Mouse (Mus musculus) c-Kit-positive CD71-positive TER-119-positive erythroid progenitor cells, embryonic 14.5 days (primary cell): ENCODE data around the gene Fam228b.
A peak's percentile ranks its signal among the peaks of the same experiment; 100 is the strongest.
"Not testable (repeated sequence)": the region's sequence is repeated elsewhere in the genome, so short reads cannot be mapped to it uniquely, and the experiment has no call there.

Experiments used
- DNase-seq: peaks from one replicate; pipeline ENCODE4 v3.0.0-alpha.2; 2013; ENCODE audit warnings: low spot score

Gene Fam228b

GRCm38 (mm10) chr12:4768492-4769332 is at the start of gene Fam228b, which contains the start of gene Pfn4:
Gene Fam228b (minus strand): TSS chr12:4769267.
Gene Pfn4 (plus strand): TSS chr12:4769022.
- peak; percentile 89 for DNase-seq

GRCm38 (mm10) chr12:4817361-4818101 is 48.5 kb upstream of the Fam228b start, which contains the start of gene Sf3b6:
Gene Sf3b6 (plus strand): TSS chr12:4817544.
- peak; percentile 99 for DNase-seq

- no peak for DNase-seq
Observed at GRCm38 (mm10) chr12:4816680-4817360, 47.8 kb upstream of the Fam228b start.

DNA sequence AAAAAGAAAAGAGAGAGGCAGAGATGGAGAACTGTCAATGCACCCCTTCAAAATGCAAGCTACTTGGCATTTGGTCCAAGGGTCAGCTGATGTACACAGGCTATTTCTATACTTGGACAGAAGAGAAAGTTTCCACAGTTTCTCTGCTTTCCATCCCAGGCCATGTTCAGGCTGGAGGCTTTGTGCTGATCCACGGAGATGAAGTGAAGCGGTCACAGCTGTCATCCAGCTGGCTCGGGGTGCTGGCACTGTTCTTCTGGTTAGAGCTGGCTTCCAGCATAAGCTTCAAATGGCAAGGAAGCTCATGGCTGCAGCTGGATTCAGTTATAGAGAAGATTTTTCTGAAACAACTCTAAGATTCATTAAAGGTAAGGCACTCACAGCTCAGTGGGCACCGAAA is 44.6 kb upstream of the Fam228b start:
- DNase-seq, result no peak

- no peak for DNase-seq
Observed at GRCm38 (mm10) chr12:4811705-4812104, 42.6 kb upstream of the Fam228b start.

DNA sequence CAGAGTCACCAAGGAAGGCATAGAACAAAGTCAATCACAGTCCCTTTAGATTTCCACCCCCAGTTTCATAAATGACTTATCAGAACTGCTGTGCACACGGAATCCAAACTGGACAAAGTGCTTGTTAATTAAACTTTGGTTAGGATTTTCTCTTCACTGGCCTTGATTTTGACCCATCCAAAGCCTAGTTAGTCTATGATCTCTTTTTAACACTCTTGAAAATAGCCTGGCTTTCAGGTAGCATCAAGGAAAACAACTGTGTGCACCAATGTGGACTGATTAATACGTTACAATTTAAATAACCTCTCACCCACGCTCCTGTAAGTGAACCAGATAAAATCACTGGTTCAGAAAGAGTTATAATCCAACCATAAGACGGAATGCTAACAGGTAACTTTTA is 42.0 kb upstream of the Fam228b start:
- no peak for DNase-seq

GRCm38 (mm10) chr12:4797471-4797870 is 28.4 kb upstream of the Fam228b start:
- DNase-seq, result not testable (repeated sequence)

DNA sequence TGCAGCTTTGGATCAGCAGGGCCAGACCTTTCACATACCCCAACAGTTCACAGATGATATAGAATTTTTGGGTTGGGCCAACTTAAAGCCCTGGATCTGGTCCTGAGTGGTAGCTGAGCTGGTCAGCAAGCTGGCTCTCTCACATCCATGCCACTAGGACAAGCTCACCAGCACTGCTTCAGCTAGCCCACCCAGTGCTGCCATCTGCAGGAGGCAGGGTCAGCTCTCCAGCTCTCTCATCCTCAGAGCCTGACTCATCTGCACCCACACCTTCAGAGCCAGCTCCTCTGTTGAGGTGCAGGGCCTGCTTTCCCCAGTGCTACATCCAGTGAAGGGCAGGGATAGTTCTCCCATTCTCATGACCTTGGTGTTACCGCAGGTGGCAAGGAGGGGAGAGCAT is 24.7 kb upstream of the Fam228b start:
- DNase-seq, result no peak

DNA sequence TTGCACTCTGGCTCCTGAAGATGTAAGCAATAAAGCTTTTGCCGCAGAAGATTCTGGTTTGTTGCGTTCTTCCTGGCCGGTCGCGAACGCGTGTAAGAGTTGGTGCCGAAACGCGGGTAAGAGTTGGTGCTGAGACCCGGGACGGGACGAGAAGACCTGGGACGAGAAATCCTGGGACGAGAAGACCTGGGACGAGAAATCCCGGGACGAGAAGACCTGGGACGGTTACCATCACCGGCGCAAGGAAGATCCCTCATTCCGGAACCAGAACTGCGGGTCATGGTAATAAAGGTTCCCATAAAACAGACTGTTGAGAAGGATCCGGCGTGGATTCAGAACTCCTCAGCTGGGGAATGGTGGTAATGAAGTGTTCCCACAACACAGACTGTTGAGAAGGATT is 19.1 kb upstream of the Fam228b start:
- DNase-seq, result not testable (repeated sequence)

DNA sequence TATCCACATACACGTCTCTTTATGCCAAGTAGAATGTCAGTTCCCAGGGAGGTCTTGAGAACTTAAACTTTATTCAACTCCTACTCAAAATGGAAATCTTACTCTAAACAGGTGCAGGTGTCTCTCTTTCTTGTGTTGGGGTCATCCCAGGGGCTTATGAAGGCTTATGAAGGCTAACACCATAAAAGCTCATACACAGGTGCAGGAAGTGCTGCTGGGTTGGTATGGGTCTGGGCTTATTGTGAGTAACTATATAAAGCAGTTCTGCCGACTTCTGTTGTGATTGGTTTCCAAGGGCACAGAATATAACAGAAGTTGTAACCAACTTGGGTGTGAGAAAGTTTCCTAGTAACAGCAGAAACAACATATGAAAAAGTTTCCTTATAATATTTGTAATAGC is 15.4 kb upstream of the Fam228b start:
- no peak for DNase-seq

DNA sequence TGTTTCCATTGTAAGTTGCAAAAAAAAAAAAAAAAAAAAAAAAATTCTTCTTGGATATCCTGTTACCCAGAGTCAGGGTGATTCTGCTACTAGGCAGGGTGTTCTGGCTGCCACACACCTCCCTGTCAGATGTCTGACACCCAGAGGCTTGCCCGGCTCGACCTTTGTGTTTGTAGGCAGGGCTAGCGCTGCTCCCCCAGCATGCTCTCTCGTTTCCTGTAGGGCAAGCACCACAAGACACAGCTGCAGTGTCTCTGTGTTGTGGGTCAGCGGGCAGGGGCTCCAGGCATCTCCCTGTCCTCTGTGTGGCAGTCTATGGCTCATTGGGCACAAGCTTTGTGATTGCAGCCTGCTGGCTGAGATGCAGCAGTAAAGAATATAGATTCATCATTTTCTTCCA is 14.5 kb upstream of the Fam228b start:
- DNase-seq, result no peak

DNA sequence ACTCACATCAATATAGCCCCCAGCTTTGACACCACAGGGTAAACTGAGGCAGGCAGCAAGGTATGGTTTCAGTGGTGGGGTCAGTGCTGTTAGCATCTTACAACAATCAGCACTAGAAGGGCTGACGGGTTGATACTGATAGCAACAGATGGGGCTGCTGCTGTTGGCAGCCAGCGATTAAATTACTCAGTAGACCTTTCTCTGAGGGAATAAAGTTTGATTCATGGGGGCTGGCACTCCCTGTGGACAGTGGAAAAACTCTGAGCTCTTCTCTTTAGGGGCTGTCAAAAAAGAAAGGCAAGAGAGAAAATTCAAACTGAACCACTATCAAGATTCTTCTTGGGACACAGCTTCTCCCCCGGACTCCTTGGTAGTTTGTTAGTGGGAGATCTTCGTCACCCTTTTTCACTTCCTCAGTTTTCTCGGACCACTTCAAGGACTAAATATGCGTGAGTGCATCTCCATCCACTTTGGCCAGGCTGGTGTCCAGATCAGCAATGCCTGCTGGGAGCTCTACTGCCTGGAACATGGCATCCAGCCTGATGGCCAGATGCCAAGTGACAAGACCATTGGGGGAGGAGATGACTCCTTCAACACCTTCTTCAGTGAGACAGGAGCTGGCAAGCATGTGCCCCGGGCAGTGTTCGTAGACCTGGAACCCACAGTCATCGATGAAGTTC is 12.8 kb upstream of the Fam228b start:
- not testable (repeated sequence) for DNase-seq

DNA sequence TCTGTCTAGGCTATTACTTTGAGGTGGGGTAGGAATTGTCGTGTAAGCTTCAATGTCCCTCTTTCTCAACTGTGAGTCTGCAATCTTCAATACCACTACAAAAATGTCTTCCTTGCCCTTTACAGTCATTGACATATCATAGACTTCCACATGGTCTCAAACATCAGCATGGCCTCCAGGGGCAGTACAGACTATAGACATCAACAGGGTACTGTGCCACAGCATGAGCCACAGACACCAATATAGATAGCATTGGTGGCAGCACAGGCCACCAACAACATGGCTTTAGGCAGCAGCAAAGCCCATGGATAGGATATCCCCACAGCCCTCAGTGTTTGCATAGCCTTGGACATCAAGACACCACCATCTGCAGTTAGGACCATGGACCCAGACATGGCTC is 12.2 kb upstream of the Fam228b start:
- no peak for DNase-seq

GRCm38 (mm10) chr12:4780245-4780644 is 11.2 kb upstream of the Fam228b start:
- DNase-seq, result no peak

GRCm38 (mm10) chr12:4777734-4778133 is 8.7 kb upstream of the Fam228b start:
- DNase-seq, result no peak

DNA sequence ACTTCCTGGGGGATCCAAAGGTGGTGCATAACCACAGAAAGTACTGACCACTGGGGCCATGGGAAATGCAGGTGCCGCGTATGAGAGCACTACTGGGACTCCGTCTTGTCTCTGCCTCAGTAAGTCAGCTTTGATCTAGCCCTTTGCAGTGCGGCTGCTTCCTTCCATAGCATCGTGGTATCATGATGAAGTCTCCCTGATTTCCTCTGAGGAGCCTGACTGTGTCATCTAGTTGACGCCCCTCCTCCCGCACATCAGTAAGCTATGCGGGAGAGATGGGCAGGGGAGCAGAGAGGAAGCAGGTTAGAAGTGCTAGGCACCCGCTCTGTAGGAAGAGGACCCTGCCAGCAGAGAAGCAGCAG is 6.5 kb upstream of the Fam228b start:
- DNase-seq, result no peak

DNA sequence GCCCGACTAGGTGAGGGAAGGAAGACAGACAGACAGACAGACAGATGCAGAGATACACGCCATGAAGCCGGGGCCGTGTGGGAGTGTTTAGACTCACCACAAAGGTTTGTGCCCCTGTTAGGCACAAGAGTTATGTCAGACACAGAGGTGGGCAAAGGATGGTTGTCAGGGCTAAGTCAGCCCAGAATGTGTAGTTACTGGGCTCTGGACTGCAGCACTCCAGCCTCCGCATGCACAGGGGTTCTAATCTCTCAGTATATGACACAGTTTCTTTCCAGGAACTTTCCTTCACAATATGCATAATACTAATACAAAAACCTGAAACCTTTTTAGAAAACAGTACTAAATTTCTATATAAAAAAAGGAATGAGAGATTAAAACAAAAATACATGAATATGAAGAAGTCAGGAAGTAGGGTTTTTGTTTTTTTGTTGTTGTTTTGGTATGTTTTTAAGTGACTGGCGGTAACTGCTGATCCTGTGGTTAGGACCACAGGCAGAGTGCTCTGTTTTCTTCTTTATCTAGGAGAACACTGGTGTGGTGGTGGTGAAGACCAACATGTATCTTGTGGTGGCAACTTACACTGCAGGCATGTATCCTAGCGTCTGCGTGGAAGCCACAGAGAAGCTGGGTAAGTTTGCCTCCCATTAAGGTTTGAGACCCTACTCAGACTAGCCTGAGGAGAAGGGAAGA is 6.0 kb upstream of the Fam228b start:
- DNase-seq, result peak; percentile 32

- DNase-seq, result no peak
Observed at GRCm38 (mm10) chr12:4769333-4769723, 261 bp upstream of the Fam228b start.

DNA sequence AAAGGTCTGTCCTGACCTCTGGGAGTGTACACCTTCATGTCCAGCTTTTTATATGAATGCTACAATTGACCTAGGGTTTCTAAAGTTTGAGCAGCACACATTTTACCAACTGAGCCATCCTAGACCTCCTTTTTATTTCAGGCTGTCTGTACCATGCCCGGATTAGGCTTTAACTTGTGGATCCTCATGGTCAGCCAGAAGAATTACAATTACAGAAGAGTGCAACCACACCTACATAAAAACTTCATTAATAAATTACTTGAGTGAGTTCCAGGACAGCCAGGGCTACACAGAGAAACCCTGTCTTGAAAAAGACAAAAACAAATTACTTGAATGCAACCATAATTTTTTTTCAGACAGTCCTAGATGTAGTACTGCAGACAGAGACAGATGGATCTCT is 12.0 kb downstream of the Fam228b start:
- DNase-seq, result no peak

DNA sequence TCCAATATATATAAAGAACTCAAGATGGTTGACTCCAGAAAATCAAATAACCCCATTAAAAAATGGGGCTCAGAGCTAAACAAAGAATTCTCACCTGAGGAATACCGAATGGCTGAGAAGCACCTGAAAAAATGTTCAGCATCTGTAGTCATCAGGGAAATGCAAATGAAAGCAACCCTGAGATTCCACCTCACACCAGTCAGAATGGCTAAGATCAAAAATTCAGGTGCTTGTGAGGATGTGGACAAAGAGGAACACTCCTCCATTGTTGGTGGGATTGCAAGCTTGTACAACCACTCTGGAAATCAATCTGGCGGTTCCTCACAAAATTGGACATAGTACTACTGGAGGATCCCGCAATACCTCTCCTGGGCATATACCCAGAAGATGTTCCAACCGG is 14.6 kb downstream of the Fam228b start:
- not testable (repeated sequence) for DNase-seq

- DNase-seq, result no peak
Observed at GRCm38 (mm10) chr12:4744486-4744885, 24.6 kb downstream of the Fam228b start.

- DNase-seq, result no peak
Observed at GRCm38 (mm10) chr12:4742183-4742582, 26.9 kb downstream of the Fam228b start.
